Mouse (Mus musculus): Measurements from ENCODE around the gene Ifrd1.
A peak's percentile ranks its signal among the peaks of the same experiment; 100 is the strongest.
"Not testable (repeated sequence)": the region's sequence is repeated elsewhere in the genome, so short reads cannot be mapped to it uniquely, and the experiment has no call there.

Gene Ifrd1

DNA sequence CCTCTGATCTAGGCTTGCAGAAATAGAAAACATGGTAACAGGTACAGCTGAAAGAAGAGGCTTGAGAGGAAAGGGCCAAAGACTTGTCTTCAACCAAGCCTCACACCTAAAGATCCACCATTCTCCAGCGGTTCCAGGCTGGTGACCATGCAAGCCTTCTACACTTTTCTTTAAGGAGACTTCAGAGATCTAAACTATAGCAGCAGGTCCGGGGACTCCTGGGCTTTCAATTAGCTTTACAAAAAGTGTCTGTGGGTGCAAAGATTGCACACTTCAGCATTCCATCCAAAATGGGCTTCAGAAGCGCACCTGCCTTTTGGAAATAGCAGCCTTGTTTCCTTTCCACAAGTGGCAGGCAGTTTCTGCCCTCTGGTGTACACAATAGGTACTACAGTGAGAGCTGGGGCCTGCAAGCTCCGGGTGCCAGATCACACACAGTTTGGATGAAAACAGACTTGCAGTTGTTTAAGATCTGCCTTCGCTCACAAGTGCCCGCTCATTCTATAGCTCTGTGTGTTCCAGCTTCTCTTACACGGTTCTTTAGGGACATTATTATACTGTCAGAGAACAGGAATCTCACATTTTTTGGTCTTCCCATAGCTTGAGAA lies 48.4 kb downstream of the Ifrd1 start:
- peak; percentile 61 for DNase-seq (ENCODE audit: extremely low spot score, low spot score)

DNA sequence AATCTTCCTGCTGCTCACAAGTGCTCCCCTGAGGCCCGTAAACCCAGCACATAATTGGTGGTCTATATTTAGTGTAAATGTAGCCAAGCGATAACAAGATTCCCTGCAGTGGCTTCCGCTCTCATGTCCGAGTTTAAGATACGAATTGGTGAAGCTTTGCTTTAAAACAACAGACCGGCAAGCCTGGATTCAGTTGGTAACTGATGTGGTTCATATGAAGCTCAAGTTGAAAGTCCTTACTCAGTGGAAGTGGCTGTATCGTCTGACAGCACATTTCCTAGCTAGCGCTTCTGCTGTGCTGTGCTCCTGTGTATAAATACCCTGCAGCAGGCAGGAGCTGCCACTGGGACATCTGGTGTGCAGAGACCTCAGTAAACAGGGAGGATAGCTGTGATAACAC lies 49.0 kb downstream of the Ifrd1 start, which contains the start of gene Lsmem1:
Gene Lsmem1, minus strand, starts transcription at position 189 of the 400 bp plus-strand sequence.
- DNase-seq (ENCODE audit: extremely low spot score, low spot score) = no peak

DNA sequence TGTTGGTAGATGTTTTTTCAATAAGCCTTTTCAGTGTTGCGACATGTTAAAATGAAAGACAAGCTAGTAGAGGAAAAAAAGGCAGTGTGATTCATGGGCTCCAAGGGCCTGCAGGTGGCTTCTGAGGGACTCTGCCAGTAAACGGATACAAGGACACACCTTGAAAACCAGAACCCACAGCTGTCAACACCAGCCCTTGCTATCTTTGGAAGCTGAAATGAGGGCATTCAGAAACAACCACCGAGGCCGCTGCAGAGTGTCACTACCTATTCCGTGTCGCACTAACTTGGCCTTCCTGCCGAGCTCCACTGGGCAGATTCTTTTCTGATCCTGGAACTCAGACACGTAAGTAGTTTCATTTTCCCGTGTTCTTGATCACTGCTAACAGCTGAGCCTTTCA lies 49.9 kb downstream of the Ifrd1 start:
- DNase-seq (ENCODE audit: extremely low spot score, low spot score) = no peak

DNA sequence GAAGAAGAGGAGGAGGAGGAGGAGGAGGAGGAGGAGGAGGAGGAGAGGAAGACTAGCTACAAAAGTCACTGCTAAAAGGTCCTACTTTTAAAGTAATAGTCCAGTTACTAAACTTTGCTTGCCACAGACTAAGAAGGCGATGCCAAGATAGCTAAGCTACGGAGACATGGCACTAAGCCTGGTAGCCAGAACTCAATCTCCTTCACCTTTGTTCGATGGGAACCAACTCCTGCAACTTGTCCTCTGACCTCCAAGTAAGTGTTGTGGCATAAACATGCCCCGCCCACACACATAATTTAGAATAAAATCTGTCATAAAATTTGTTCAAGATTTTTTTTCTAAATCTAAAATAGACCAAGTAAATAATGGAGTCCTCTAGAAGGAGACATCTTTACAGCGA lies 50.3 kb downstream of the Ifrd1 start:
- DNase-seq (ENCODE audit: extremely low spot score, low spot score) = no peak

DNA sequence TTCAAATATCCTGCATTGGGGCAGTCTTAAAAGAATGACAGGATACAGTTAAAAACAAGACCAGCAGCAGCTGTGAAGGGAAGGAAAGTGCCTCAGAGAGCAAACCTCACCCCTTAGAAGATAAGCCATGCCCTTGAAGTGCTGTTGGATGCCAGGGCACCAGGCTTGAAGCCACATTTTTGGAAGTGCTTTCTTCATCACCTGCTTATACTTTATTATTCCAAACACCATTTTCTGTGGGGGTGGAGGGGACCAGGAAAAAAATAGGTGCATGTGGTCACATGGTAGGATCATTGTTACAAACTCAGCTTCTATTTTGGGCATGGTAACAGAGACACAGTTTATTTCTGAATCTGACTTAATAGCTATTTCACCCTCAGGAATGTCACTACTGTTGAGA lies 50.8 kb downstream of the Ifrd1 start:
- no peak for DNase-seq (ENCODE audit: extremely low spot score, low spot score)

DNA sequence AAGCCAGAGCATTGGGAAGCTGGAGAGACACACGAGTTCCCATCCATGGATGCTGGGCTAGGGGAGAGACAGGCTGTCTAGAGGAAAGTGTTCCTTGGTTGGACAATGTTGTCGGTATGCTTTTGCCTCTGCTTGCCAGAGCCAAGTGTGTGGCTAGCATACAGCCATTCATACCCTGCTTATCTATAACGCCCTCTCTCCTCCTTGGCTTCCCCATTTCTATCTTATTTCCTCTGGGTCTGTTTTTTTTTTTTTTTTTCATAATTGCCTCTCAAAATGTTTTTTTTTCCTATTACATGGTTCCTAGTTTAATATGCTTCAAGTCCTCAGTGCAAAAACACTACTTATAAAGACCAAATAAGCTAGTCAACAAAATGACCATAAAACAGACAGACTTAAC lies 62.8 kb downstream of the Ifrd1 start:
- DNase-seq (ENCODE audit: extremely low spot score, low spot score) = no peak

DNA sequence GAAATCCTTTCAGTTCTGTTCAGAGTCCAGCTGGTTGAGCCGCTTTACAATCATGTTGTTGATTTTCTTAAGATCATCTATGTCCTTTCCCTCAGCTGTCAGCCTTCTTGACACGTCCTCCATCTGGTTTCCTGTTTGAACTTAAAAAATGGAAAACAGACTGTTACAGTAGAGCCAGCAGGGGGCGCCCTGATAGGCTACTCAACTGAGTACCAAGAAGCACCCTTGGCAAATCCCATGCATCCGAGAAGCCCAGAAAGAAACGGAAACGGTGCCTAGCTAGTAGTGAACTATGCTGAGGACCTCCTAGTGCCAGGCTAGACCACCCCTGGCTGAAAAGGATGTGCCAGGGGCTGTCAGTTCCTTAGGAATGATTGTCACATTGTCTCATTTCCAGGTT lies 71.2 kb downstream of the Ifrd1 start:
- DNase-seq (ENCODE audit: extremely low spot score, low spot score) = no peak

DNA sequence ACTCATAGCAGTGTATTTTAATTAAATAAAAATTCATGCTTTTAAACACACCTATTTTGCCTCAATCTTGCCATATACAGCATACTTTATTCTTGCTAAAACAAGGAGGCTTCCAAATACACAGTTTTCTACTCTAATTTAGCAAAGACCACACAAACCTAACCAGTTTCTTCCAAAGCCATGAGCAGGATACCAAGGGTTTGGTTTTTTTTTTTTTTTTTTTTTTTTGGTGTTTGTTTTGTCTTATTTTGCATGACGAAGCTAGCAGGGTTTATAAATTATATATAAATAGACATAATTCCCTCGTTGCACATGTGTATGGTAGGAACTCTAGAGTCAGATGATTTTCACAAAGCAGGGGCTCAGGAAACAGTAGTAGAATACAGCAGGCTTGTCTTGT lies 72.1 kb downstream of the Ifrd1 start:
- DNase-seq (ENCODE audit: extremely low spot score, low spot score) = no peak

DNA sequence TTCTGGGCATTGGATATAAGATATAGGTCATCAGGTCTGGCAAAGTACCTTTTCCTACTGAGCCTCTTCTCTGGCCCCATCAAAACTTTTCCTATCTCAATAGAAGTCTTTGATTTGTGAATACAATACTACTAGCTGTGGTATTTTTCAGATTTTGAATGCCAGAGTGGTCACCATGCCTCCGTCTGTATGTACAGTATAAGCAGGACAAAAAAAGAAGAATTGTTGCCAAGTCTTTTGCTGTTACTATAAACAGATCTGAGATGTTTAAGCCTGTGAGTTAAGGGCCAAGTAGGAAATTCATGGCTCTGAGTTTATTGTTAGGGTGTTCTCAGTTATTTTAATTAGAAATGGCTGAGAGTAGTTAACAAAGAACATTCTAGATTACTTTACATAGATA lies 73.1 kb downstream of the Ifrd1 start:
- not testable (repeated sequence) for DNase-seq (ENCODE audit: extremely low spot score, low spot score)

DNA sequence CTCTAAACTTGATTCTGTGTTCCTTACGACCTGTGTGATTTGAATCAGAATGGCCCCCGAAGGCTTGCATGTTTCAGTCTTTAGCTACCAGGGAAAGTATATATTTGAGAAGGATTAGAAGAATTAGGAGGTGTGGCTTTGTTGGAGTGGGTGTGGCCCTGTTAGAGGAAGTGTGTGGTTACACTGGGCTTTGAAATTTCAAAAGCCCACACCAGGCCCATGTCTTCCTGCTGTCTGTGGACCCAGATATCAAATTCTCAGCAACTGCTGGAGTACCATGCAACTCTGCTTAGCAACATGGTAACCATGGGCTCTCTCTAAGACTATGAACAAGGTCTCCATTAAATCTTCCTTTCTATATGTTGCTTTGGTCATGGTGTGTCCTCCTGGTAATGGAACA lies 76.7 kb downstream of the Ifrd1 start:
- no peak for DNase-seq (ENCODE audit: extremely low spot score, low spot score)

DNA sequence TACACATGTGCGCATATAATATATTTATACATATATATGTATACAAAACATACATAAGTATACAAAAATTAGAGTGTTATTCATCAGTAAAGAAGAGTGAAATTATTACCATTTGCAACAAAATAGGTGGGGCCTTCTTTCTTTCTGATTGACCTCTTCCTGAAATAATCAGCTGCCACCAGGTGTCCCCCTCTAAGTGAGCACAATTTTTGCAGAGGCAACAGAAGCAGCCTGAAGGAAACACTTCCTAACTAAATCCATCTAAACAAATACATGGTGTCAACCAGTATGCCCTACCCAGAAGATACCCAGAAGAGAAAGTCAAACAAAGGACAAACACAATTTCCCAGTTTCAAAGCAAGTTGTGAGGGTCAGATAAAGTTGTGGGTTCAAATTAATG lies 78.6 kb downstream of the Ifrd1 start:
- DNase-seq (ENCODE audit: extremely low spot score, low spot score) = no peak

DNA sequence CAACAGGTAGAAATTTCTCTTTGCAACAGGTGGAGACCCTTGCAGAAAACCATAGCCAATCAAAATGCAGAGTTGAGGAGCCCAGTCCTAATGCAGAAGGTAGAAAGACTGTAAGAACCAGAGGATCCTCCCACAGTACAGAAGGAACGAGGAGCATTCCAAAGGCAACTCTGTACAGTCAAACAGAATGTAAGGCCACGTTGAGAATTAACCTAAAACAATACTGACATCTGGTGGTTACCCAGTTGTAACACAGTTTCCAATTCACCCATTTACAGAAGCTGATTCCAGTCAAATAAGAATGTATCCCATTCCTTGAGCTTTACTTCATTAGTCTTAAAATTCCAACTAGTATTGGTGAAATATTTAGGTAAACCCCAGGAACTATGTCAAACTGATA lies 83.7 kb downstream of the Ifrd1 start:
- no peak for DNase-seq (ENCODE audit: extremely low spot score, low spot score)

DNA sequence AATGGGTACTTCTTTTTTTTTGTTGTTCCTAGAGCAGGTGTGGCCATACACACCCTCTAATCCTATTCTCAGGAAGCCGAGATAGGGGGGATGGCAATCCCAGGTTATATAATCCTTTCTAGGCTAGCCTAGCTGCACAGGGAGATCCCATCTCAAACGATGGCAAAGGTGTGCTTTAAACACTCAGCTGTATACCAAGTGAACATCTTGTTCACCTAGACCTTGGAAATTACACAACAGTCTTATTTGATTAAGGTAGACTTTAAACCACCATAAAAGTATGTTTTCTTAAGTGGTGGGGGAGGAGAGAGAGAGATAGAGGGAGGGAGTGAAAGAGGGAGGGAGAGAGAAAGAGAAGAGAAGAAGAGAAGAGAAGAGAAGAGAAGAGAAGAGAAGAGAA lies 87.5 kb downstream of the Ifrd1 start:
- no peak for DNase-seq (ENCODE audit: extremely low spot score, low spot score)

DNA sequence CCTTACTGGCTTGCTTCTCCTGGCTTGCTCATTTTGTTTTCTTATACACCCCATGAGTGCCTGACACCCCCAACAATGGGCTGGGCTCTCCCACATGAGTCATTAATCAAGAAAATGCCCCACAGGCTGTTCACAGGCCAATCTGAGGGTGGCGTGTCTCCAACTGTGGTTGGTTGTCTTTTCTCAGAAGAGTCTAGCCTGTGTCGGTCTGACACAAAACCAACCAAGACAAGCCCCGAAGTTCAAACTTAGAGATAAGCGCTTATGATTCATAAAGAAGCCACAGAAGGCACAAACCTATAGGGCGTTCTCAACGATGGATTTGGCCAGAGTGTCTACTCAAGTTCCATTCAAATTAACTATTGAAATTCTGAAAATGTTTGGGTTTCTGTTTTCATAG lies 94.1 kb downstream of the Ifrd1 start:
- no peak for DNase-seq (ENCODE audit: extremely low spot score, low spot score)

DNA sequence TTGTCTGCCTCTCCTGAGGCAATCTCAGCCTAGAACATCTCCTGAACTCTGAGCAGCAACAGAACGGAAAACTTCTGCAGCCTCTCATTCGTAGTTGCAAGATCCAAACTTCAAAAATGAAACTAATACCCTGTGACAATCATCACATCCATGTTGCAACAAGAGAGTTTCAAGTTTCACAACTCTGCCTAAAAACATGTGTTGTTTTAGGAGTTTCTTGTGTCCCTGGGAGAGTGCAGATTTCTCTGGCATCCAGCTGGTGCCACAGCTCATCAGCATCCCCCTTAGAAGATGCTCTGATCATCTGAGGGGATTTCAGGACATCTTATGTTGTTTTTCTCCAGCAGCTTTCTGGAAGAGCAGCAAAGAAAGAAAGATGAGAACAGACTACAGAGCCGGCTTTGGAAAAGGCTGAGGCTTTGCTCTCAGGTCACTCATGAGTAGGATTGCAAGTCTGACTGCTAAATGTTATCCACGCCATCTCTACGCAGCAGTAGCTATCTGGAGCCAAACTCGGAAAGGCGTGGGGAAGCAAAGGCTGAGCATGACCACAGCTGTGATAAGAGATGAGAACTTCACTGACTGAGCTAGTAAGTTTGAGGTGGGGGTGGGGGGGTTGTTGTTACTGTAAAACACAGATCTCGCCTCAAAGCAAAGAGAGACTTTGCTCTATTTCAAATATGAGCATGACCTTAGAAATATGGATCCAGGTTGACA lies 95.8 kb downstream of the Ifrd1 start:
- no peak for DNase-seq (ENCODE audit: extremely low spot score, low spot score)
